ENCODE assay signal across 13 mouse cellular contexts in the genomic region with DNA sequence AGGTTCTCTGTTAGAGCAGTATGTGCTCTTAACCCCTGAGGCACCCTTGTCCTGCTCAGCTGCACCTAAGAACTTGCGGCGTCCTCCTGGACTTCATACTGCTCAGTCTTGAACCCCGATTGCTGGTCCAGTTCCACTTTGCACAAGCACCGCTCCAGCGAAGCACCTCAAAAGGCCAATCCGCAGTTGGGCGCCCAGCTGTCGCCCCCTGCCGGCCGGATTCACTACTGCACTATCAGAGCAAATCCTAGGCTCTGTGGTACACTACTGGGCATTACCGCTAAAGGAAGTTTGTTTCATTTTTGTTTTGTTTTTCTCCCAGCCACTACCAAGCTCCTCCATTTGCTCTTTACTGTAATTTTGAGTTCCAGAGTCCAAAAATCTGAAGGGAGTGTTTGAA. TPM values are rescaled to one million over a fixed set of nuclear protein-coding genes. Genes with fewer than 3 reads are reported as not detected.
A peak's percentile ranks its signal among the peaks of the same experiment; 100 is the strongest.
DNase-seq lines count a peak whose midpoint lies in the region; ATAC-seq and TF ChIP-seq lines count a peak whose summit lies in the region.
"Had no signal": no experiment of that assay in that cellular context is flagged by ENCODE, and none has a peak within 500 bp of the region (broad histone marks: within the 10 kb centered on the region; RNA-seq: fewer than 3 reads in every experiment).

No protein-coding gene starts in this region.

- H3K4me3 ChIP-seq in kidney, postnatal 0 days (replicated peaks; ENCODE audit: low read depth, low read length): no peak overlapping the region
- no peak overlapping the region for H3K4me3 ChIP-seq in kidney, embryonic 15.5 days (replicated peaks)
- no peak overlapping the region for H3K4me3 ChIP-seq in limb, embryonic 11.5 days (ENCODE audit: low read depth, low read length)

- no peak overlapping the region for H3K9ac ChIP-seq in kidney, postnatal 0 days (ENCODE audit: low read depth, low read length)
- no peak overlapping the region for H3K9ac ChIP-seq in kidney, embryonic 15.5 days
- H3K9ac ChIP-seq in limb, embryonic 11.5 days (ENCODE audit: low read length): no peak overlapping the region

- no peak for ATAC-seq in kidney, postnatal 0 days (replicated peaks; ENCODE audit: low FRiP score, low read depth)
- no peak for ATAC-seq in kidney, embryonic 15.5 days (replicated peaks; ENCODE audit: low FRiP score)
- ATAC-seq in limb, embryonic 11.5 days (ENCODE audit: insufficient number of reproducible peaks, low FRiP score, low TSS enrichment, low read depth): no peak

- H3K4me2 ChIP-seq in kidney, postnatal 0 days (ENCODE audit: low read length): no peak overlapping the region
- no peak overlapping the region for H3K4me2 ChIP-seq in kidney, embryonic 15.5 days
- no peak overlapping the region for H3K4me2 ChIP-seq in limb, embryonic 11.5 days (ENCODE audit: low read depth, severe bottlenecking)

- H3K4me1 ChIP-seq in kidney, postnatal 0 days (replicated peaks; ENCODE audit: insufficient read depth, low read length): no peaks in the 10 kb centered on the region
- no peaks in the 10 kb centered on the region for H3K4me1 ChIP-seq in kidney, embryonic 15.5 days
- H3K4me1 ChIP-seq in limb, embryonic 11.5 days (ENCODE audit: control insufficient read depth, insufficient read depth, low read length): no peaks in the 10 kb centered on the region

- no peaks in the 10 kb centered on the region for H3K9me3 ChIP-seq in kidney, postnatal 0 days (replicated peaks; ENCODE audit: low read length)
- no peaks in the 10 kb centered on the region for H3K9me3 ChIP-seq in kidney, embryonic 15.5 days (replicated peaks)
- no peaks in the 10 kb centered on the region; the same call in 1 of the 2 replicates for H3K9me3 ChIP-seq in limb, embryonic 11.5 days (ENCODE audit: control insufficient read depth, low read length)

- no peak overlapping the region for H3K27ac ChIP-seq in kidney, postnatal 0 days
- no peak overlapping the region for H3K27ac ChIP-seq in kidney, embryonic 15.5 days
- no peak overlapping the region for H3K27ac ChIP-seq in limb, embryonic 11.5 days (replicated peaks; ENCODE audit: low read depth, low read length)

- DNase-seq in adrenal gland, postnatal 14 days: peak; percentile 27
- DNase-seq in adrenal gland, adult 2 months: no peak
- DNase-seq in kidney, postnatal 0 days (ENCODE audit: low spot score): no peak
- peak; percentile 14 for DNase-seq in CD4-positive helper T cell, adult 2 months (ENCODE audit: low read depth, low spot score)
- peak; percentile 43 for DNase-seq in limb, embryonic 11.5 days (ENCODE audit: low spot score)
- DNase-seq in frontal cortex, adult 2 months (ENCODE audit: extremely low spot score in 1 of 2, low spot score in 1 of 2): no peak
- no peak for DNase-seq in left cerebral cortex, adult 11 months (ENCODE audit: low spot score)
- DNase-seq: B cell, adult 2 months had no signal

- no peaks in the 10 kb centered on the region for H3K27me3 ChIP-seq in kidney, postnatal 0 days (ENCODE audit: insufficient read depth, low read length)
- H3K27me3 ChIP-seq in kidney, embryonic 15.5 days: no peaks in the 10 kb centered on the region
- H3K27me3 ChIP-seq in limb, embryonic 11.5 days (ENCODE audit: control insufficient read depth, insufficient read depth, low read length): no peaks in the 10 kb centered on the region

- 51% methylated on average over 11 of the region's 11 CpGs for WGBS in kidney, postnatal 0 days
- 47% methylated on average over 11 of the region's 11 CpGs for WGBS in kidney, embryonic 15.5 days
- WGBS in limb, embryonic 11.5 days: 45% methylated on average over 11 of the region's 11 CpGs

- no peaks in the 10 kb centered on the region for H3K36me3 ChIP-seq in kidney, postnatal 0 days (ENCODE audit: insufficient read depth, low read length)
- H3K36me3 ChIP-seq in kidney, embryonic 15.5 days: no peaks in the 10 kb centered on the region
- H3K36me3 ChIP-seq in limb, embryonic 11.5 days (ENCODE audit: control insufficient read depth, insufficient read depth, low read length): no peaks in the 10 kb centered on the region

- peak; percentile 64 for TF ChIP-seq CTCF in kidney, postnatal 0 days (IDR thresholded peaks at IDR 0.05; ENCODE audit: low read depth)

RNA-seq across cellular contexts. Expression of a gene that starts 36.9 kb away (rescaled TPM):
- not detected in 2 replicates for total RNA-seq in adrenal gland, postnatal 14 days (2021)
- under 1 TPM in 1 of 2 experiments, not detected in 1; 0.24 TPM for total RNA-seq in adrenal gland, adult 2 months (2021)
- 0.10 and 0.31 TPM in 2 replicates for polyA plus RNA-seq in adrenal gland, adult 2 months (2012; rRNA removed)
- polyA plus RNA-seq in kidney, postnatal 0 days (2015; fragmentation: Nextera tagmentation; extraction: Ambion mirVana): not detected in 2 replicates
- polyA plus RNA-seq in kidney, embryonic 15.5 days (2015; fragmentation: Nextera tagmentation; extraction: Ambion mirVana): not detected in 2 replicates
- not detected in 2 replicates for polyA plus RNA-seq in limb, embryonic 11.5 days (2014; fragmentation: Nextera tagmentation; extraction: Ambion mirVana)
- not detected in 2 replicates for polyA plus RNA-seq in frontal cortex, adult 2 months (2012; rRNA removed)
- total RNA-seq: gastrocnemius, adult 8-10 months had no signal
- polyA plus RNA-seq: embryonic facial prominence, embryonic 11.5 days; intestine, embryonic 14.5 days; limb, embryonic 14.5 days had no signal

Comparison
In these comparisons a context has a peak if more than half of its experiments do, and no peak if none do; other contexts are left out.
1. DNase-seq: peak in adrenal gland, postnatal 14 days (single experiment), CD4-positive helper T cell, adult 2 months (single experiment) and limb, embryonic 11.5 days (single experiment); none in adrenal gland, adult 2 months (single experiment), kidney, postnatal 0 days (single experiment), frontal cortex, adult 2 months (0 of 2) and left cerebral cortex, adult 11 months (single experiment).